Mouse (Mus musculus) megakaryocyte, embryonic 14.5 days (primary cell): ENCODE data around the gene Eng.

Experiments used
- FLI1 ChIP-seq: IDR thresholded peaks from 2 replicates; pipeline ENCODE4 v1.6.1; 2012; ENCODE audit warnings: low read length, inconsistent platforms, mixed read lengths
- GATA1 ChIP-seq: IDR thresholded peaks from 3 replicates; pipeline ENCODE4 v1.6.1; 2012; ENCODE audit warnings: mixed read lengths, low read length, inconsistent platforms, borderline replicate concordance

DNA sequence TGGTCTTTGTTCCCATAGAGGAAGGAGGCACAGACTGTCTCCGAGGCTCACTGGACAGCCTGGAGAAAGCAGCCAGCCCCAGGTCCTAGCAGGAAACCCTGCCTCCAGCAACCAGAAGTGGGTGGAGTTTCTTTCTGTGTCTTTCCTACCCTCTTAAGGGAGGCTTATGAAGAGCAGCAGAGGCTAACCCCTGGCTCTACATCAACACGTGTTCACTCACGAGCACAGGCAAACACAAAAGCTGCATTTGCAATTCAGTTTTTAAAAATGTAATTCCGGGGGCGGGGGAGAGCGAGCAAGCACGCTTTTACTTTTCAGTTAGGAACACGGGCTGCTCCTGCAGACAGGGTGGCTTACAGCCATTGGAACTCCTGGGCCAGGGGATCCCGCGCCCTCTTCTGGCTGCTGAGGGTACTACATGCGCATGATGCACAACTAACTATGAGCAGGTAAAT is 43.8 kb upstream of the Eng start:
- TF ChIP-seq GATA1, result no peak
- no peak for TF ChIP-seq FLI1
